Mouse (Mus musculus) liver, adult 2 months (tissue): ENCODE results near the gene 4921536K21Rik.

ENCODE experiments used
- CTCF ChIP-seq: fragments of 200-500 bp; IDR thresholded peaks from 2 replicates; pipeline ENCODE4 v1.5.1; 2011; ENCODE audit warnings: low read depth, low read length, control low read depth
- POLR2A ChIP-seq: fragments of 200-500 bp; IDR thresholded peaks from 2 replicates; pipeline ENCODE4 v1.6.1; 2011; ENCODE audit warnings: low read length, control low read depth; ENCODE audit not compliant: insufficient read depth; ENCODE audit errors: extremely low read depth

DNA sequence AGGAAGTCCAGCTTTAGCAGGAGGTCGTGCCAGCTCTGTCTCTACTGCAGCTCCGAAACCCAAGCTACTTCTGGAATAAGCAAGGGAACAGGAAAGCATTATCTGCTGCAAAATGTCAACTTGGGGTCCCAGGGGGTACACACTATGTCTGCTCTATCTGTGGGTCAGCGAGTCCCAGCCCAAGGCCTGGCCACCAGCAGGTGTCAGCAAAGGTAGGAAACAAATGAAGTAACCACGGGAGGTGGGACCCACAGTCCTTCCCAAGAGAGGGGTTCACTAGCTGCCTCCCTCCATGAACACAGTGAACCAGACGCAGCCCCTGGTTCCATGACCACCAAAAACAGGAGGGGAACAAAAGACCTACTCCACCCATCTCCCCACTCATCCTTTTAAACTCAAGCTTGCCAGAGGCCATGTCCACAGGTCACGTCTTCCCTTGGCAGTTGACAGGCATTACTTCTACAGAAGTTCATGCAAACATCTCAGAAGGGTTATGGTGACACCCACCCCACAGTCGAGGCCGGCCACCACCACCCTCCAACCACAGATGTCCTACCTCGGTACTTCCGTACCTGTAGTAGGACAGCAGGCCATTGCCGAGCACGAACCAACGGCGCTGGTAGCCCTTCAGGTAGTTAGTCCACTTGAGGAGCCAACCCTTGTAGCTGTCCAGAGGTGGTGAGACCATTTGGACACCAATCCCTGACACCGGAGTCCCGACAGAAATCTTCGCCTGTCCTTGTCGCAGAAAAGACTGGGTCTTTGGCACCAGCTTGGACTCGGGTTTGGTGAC is 32.0 kb downstream of the 4921536K21Rik start:
- TF ChIP-seq POLR2A (no peak), CTCF (no peak)
